Mouse (Mus musculus) myocyte (in vitro differentiated cells): ENCODE measurements at regions not wholly inside any gene's neighbourhood (a gene's known extent, or its start where the extent isn't known, plus 50 kb on each side); places are given as distances from the start of the nearest gene placed in this dataset.

Experiments
- H3K27me3 ChIP-seq: one replicate; pipeline ENCODE4 v1.6.1; 2011; ENCODE audit not compliant: control insufficient read depth, insufficient read depth, insufficient read length
- H3K36me3 ChIP-seq: one replicate; pipeline ENCODE4 v1.6.1; 2011; ENCODE audit not compliant: control insufficient read depth, insufficient read depth
- H3K4me2 ChIP-seq: one replicate; pipeline ENCODE4 v1.6.1; 2011; ENCODE audit warnings: low read depth, control low read depth
- H3K4me3 ChIP-seq: one replicate; pipeline ENCODE4 v1.5.1; 2011; ENCODE audit warnings: mild to moderate bottlenecking, control low read depth, moderate library complexity
- H3K79me2 ChIP-seq: one replicate; pipeline ENCODE4 v1.6.1; 2011; ENCODE audit not compliant: control insufficient read depth, insufficient read depth
- H3ac ChIP-seq: one replicate; pipeline ENCODE4 v1.6.1; 2011; ENCODE audit not compliant: control insufficient read depth, insufficient read length
- CEBPB ChIP-seq: IDR thresholded peaks from 2 replicates; pipeline ENCODE4 v1.6.1; 2011; ENCODE audit warnings: mild to moderate bottlenecking, moderate library complexity; ENCODE audit not compliant: poor library complexity, insufficient read depth, severe bottlenecking
- E2F4 ChIP-seq: IDR thresholded peaks from one replicate; pipeline ENCODE4 v1.6.1; 2011; ENCODE audit warnings: mild to moderate bottlenecking, control low read depth, moderate library complexity; ENCODE audit not compliant: insufficient read depth
- MAX ChIP-seq: IDR thresholded peaks from one replicate; pipeline ENCODE4 v1.6.1; 2011; ENCODE audit warnings: low read depth, mild to moderate bottlenecking, control low read depth
- MYOD1 ChIP-seq, 3 experiments: IDR thresholded peaks; one replicate each; pipeline ENCODE4 v1.6.1; 2011; ENCODE audit warnings: control low read depth in 2 of 3, low read depth in 2 of 3, mild to moderate bottlenecking in 2 of 3, moderate library complexity in 1 of 3; ENCODE audit not compliant: insufficient read length in 2 of 3, control insufficient read depth in 1 of 3
- MYOG ChIP-seq, 3 experiments: IDR thresholded peaks; one replicate each; pipeline ENCODE4 v1.6.1; 2011; ENCODE audit warnings: control low read depth in 2 of 3, low read depth in 2 of 3, mild to moderate bottlenecking in 2 of 3; ENCODE audit not compliant: insufficient read length in 2 of 3, control insufficient read depth in 1 of 3, insufficient read depth in 1 of 3
- POLR2A ChIP-seq: IDR thresholded peaks from one replicate; pipeline ENCODE4 v1.6.1; 2011; ENCODE audit warnings: low read depth, mild to moderate bottlenecking, control low read depth, moderate library complexity; ENCODE audit not compliant: insufficient read length
- POLR2AphosphoS2 ChIP-seq: IDR thresholded peaks from one replicate; pipeline ENCODE4 v1.6.1; 2011; ENCODE audit warnings: low read depth, control low read depth; ENCODE audit not compliant: insufficient read length
- REST ChIP-seq: IDR thresholded peaks from one replicate; pipeline ENCODE4 v1.6.1; 2011; ENCODE audit warnings: mild to moderate bottlenecking, control low read depth, moderate library complexity; ENCODE audit not compliant: insufficient read depth, insufficient read length
- SRF ChIP-seq: IDR thresholded peaks from one replicate; pipeline ENCODE4 v1.6.1; 2011; ENCODE audit warnings: low read depth; ENCODE audit not compliant: control insufficient read depth, insufficient read length
- TCF12 ChIP-seq: IDR thresholded peaks from one replicate; pipeline ENCODE4 v1.6.1; 2011; ENCODE audit warnings: mild to moderate bottlenecking, control low read depth; ENCODE audit not compliant: poor library complexity, insufficient read depth, severe bottlenecking
- TCF3 ChIP-seq: IDR thresholded peaks from one replicate; pipeline ENCODE4 v1.6.1; 2011; ENCODE audit warnings: low read depth, control low read depth; ENCODE audit not compliant: insufficient read length
- USF1 ChIP-seq: IDR thresholded peaks from one replicate; pipeline ENCODE4 v1.6.1; 2011; ENCODE audit warnings: low read depth, mild to moderate bottlenecking, control low read depth, moderate library complexity

- H3K4me3 ChIP-seq = no peak overlapping the region
- no peaks in the 10 kb centered on the region for H3K36me3 ChIP-seq
- H3K27me3 ChIP-seq = no peaks in the 10 kb centered on the region
- no peak overlapping the region for H3ac ChIP-seq
- no peak overlapping the region for H3K4me2 ChIP-seq
- H3K79me2 ChIP-seq = no peaks in the 10 kb centered on the region
- TF ChIP-seq MYOD1 (IDR thresholded peaks at IDR 0.05; ENCODE audit: control insufficient read depth in 1 of 3, insufficient read length in 2 of 3, low read depth in 2 of 3) = no peak
- no peak for TF ChIP-seq REST
- TF ChIP-seq CEBPB = no peak
- TF ChIP-seq USF1 = no peak
- no peak for TF ChIP-seq MYOG (IDR thresholded peaks at IDR 0.05; ENCODE audit: control insufficient read depth in 1 of 3, insufficient read depth in 1 of 3, insufficient read length in 2 of 3, low read depth in 2 of 3)
- TF ChIP-seq POLR2A = no peak
- no peak for TF ChIP-seq E2F4
- no peak for TF ChIP-seq MAX
- no peak for TF ChIP-seq TCF12
- no peak for TF ChIP-seq TCF3
- no peak for TF ChIP-seq SRF
- no peak for TF ChIP-seq POLR2AphosphoS2
Observed at GRCm38 (mm10) chr14:114842327-114842726, 249.7 kb upstream of the Gpc5 start.

DNA sequence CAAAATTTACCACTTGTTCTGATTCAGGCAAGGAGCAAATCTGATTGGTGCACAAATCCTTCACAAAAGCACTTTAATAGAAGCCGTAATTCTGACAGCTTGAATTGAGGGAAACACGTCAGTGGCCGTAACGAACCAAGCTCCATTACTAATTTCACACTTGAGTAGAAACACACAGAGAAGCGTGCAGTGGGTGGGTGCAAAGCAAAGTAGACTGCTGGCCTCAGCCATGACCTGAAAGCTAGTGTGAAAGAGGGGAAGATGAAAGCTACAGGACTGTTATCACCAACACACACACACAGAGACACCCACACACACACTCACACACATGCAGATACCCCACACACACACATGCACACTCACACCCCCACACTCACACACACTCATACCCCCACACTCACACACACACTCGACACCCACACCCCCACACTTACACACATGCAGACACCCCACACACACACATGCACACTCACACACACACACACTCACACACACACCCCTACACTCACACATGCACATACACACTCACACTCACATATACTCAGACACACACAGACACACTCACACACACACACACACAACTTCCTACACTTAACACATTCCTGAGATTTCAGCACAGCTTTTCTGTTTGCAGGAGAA lies 248.8 kb upstream of the Gpc5 start:
- H3K4me3 ChIP-seq = no peak overlapping the region
- no peaks in the 10 kb centered on the region for H3K27me3 ChIP-seq
- no peak overlapping the region for H3ac ChIP-seq
- H3K79me2 ChIP-seq = no peaks in the 10 kb centered on the region
- H3K36me3 ChIP-seq = no peaks in the 10 kb centered on the region
- H3K4me2 ChIP-seq = no peak overlapping the region
- TF ChIP-seq POLR2A = no peak
- no peak for TF ChIP-seq TCF3
- no peak for TF ChIP-seq E2F4
- TF ChIP-seq MYOD1 (IDR thresholded peaks at IDR 0.05; ENCODE audit: control insufficient read depth in 1 of 3, insufficient read length in 2 of 3, low read depth in 2 of 3) = no peak
- no peak for TF ChIP-seq USF1
- TF ChIP-seq CEBPB = no peak
- TF ChIP-seq TCF12 = no peak
- no peak for TF ChIP-seq MAX
- no peak for TF ChIP-seq SRF
- TF ChIP-seq POLR2AphosphoS2 = no peak

- no peaks in the 10 kb centered on the region for H3K27me3 ChIP-seq
- H3K4me2 ChIP-seq = no peak overlapping the region
- TF ChIP-seq CEBPB (no peak), E2F4 (no peak), SRF (no peak), MYOD1 (IDR thresholded peaks at IDR 0.05; ENCODE audit: control insufficient read depth in 1 of 3, insufficient read length in 2 of 3, low read depth in 2 of 3) (no peak), REST (no peak), MAX (no peak), TCF3 (no peak), TCF12 (no peak), MYOG (IDR thresholded peaks at IDR 0.05; ENCODE audit: control insufficient read depth in 1 of 3, insufficient read depth in 1 of 3, insufficient read length in 2 of 3, low read depth in 2 of 3) (no peak), POLR2A (no peak), POLR2AphosphoS2 (no peak)
- no peaks in the 10 kb centered on the region for H3K79me2 ChIP-seq
- no peak overlapping the region for H3K4me3 ChIP-seq
- H3K36me3 ChIP-seq = no peaks in the 10 kb centered on the region
- no peak overlapping the region for H3ac ChIP-seq
Observed at GRCm38 (mm10) chr14:114854324-114855054, 237.5 kb upstream of the Gpc5 start.

- Histone ChIP-seq H3ac (no peak overlapping the region), H3K4me2 (no peak overlapping the region), H3K36me3 (no peaks in the 10 kb centered on the region), H3K27me3 (no peaks in the 10 kb centered on the region), H3K79me2 (no peaks in the 10 kb centered on the region), H3K4me3 (no peak overlapping the region)
- TF ChIP-seq MYOG (IDR thresholded peaks at IDR 0.05; ENCODE audit: control insufficient read depth in 1 of 3, insufficient read depth in 1 of 3, insufficient read length in 2 of 3, low read depth in 2 of 3) (no peak), USF1 (no peak), MAX (no peak), MYOD1 (IDR thresholded peaks at IDR 0.05; ENCODE audit: control insufficient read depth in 1 of 3, insufficient read length in 2 of 3, low read depth in 2 of 3) (no peak), CEBPB (no peak), TCF3 (no peak)
Observed at GRCm38 (mm10) chr14:114855055-114855740, 236.8 kb upstream of the Gpc5 start.
